Mouse (Mus musculus): ENCODE data around the gene Map3k14. TPM values are rescaled to one million over a fixed set of nuclear protein-coding genes. Genes with fewer than 3 reads are reported as not detected.
"Not testable (repeated sequence)": the region's sequence is repeated elsewhere in the genome, so short reads cannot be mapped to it uniquely, and the experiment has no call there.

The Map3k14 gene
- polyA plus RNA-seq, 1 experiment from 2014 or later: 3.6 TPM

GRCm38 (mm10) chr11:103292890-103293287 lies 25.6 kb upstream of the Map3k14 start:
- Histone ChIP-seq H3K4me3 (replicated peaks) (no peak overlapping the region), H3K27ac (no peak overlapping the region), H3K9me3 (no peaks in the 10 kb centered on the region), H3K27me3 (replicated peaks) (no peaks in the 10 kb centered on the region), H3K4me1 (replicated peaks) (peaks cover 5% of the 10 kb centered on the region; the same call in 1 of the 2 replicates), H3K4me2 (replicated peaks) (no peak overlapping the region), H3K36me3 (no peaks in the 10 kb centered on the region), H3K9ac (no peak overlapping the region)
- 90% methylated on average over 5 of the region's 5 CpGs for WGBS
- no peak for ATAC-seq

GRCm38 (mm10) chr11:103292152-103292889 lies 25.0 kb upstream of the Map3k14 start:
- no peaks in the 10 kb centered on the region for H3K36me3 ChIP-seq

GRCm38 (mm10) chr11:103290841-103291240 lies 23.6 kb upstream of the Map3k14 start:
- H3K4me1 ChIP-seq (replicated peaks); ATAC-seq; H3K4me2 ChIP-seq (replicated peaks); H3K27me3 ChIP-seq (replicated peaks); H3K9me3 ChIP-seq; H3K27ac ChIP-seq; H3K9ac ChIP-seq; H3K4me3 ChIP-seq (replicated peaks); H3K36me3 ChIP-seq: not testable (repeated sequence)
- 90% methylated on average over 7 of the region's 7 CpGs for WGBS

More at GRCm38 (mm10) chr11:103292152-103292889, 25.0 kb upstream of the Map3k14 start:
- no peak overlapping the region for H3K4me3 ChIP-seq (replicated peaks)
- no peak overlapping the region for H3K9ac ChIP-seq
- H3K4me1 ChIP-seq (replicated peaks): peaks cover 5% of the 10 kb centered on the region; the same call in 1 of the 2 replicates
- H3K27me3 ChIP-seq (replicated peaks): no peaks in the 10 kb centered on the region
- no peak overlapping the region for H3K4me2 ChIP-seq (replicated peaks)
- H3K27ac ChIP-seq: no peak overlapping the region
- 14% methylated on average over 14 of the region's 14 CpGs for WGBS
- H3K9me3 ChIP-seq: no peaks in the 10 kb centered on the region
- no peak for ATAC-seq

GRCm38 (mm10) chr11:103288291-103288963 lies 21.2 kb upstream of the Map3k14 start:
- Histone ChIP-seq H3K4me2 (replicated peaks) (no peak overlapping the region), H3K27me3 (replicated peaks) (no peaks in the 10 kb centered on the region), H3K27ac (no peak overlapping the region), H3K9me3 (no peaks in the 10 kb centered on the region), H3K36me3 (no peaks in the 10 kb centered on the region), H3K4me1 (replicated peaks) (peaks cover 7% of the 10 kb centered on the region), H3K4me3 (replicated peaks) (no peak overlapping the region), H3K9ac (no peak overlapping the region)
- WGBS: 59% methylated on average over 16 of the region's 16 CpGs
- no peak for ATAC-seq

GRCm38 (mm10) chr11:103286910-103287309 lies 19.6 kb upstream of the Map3k14 start:
- WGBS: 95% methylated on average over 5 of the region's 5 CpGs
- H3K36me3 ChIP-seq: no peaks in the 10 kb centered on the region
- H3K9me3 ChIP-seq: no peaks in the 10 kb centered on the region
- H3K4me3 ChIP-seq (replicated peaks): no peak overlapping the region
- ATAC-seq: no peak
- H3K4me2 ChIP-seq (replicated peaks): no peak overlapping the region
- H3K9ac ChIP-seq: no peak overlapping the region
- H3K27ac ChIP-seq: no peak overlapping the region
- H3K4me1 ChIP-seq (replicated peaks): peaks cover 3% of the 10 kb centered on the region; the same call in 1 of the 2 replicates
- no peaks in the 10 kb centered on the region for H3K27me3 ChIP-seq (replicated peaks)

GRCm38 (mm10) chr11:103285951-103286350 lies 18.7 kb upstream of the Map3k14 start:
- ATAC-seq: peak; percentile 31

GRCm38 (mm10) chr11:103285276-103285675 lies 18.0 kb upstream of the Map3k14 start:
- WGBS: 77% methylated on average over 10 of the region's 10 CpGs
- H3K36me3 ChIP-seq: no peaks in the 10 kb centered on the region
- peaks cover 3% of the 10 kb centered on the region; the same call in 1 of the 2 replicates for H3K4me1 ChIP-seq (replicated peaks)
- H3K9me3 ChIP-seq: no peaks in the 10 kb centered on the region
- no peak overlapping the region for H3K9ac ChIP-seq
- H3K27me3 ChIP-seq (replicated peaks): no peaks in the 10 kb centered on the region
- H3K4me2 ChIP-seq (replicated peaks): no peak overlapping the region
- H3K4me3 ChIP-seq (replicated peaks): no peak overlapping the region
- no peak overlapping the region for H3K27ac ChIP-seq
- no peak for ATAC-seq

More at GRCm38 (mm10) chr11:103285951-103286350, 18.7 kb upstream of the Map3k14 start:
- Histone ChIP-seq H3K9me3 (no peaks in the 10 kb centered on the region), H3K4me2 (replicated peaks) (no peak overlapping the region), H3K27me3 (replicated peaks) (no peaks in the 10 kb centered on the region), H3K27ac (0 out of 2 replicates have a peak overlapping the region, but pooled peaks have one; percentile 48), H3K4me3 (replicated peaks) (no peak overlapping the region), H3K9ac (no peak overlapping the region), H3K4me1 (replicated peaks) (peaks cover 3% of the 10 kb centered on the region; the same call in 1 of the 2 replicates), H3K36me3 (no peaks in the 10 kb centered on the region)
- 32% methylated on average over 6 of the region's 6 CpGs for WGBS

- no peaks in the 10 kb centered on the region for H3K9me3 ChIP-seq
- H3K36me3 ChIP-seq: no peaks in the 10 kb centered on the region
- no peak for ATAC-seq
- H3K9ac ChIP-seq: no peak overlapping the region
- peaks cover 3% of the 10 kb centered on the region; the same call in 1 of the 2 replicates for H3K4me1 ChIP-seq (replicated peaks)
- H3K4me2 ChIP-seq (replicated peaks): no peak overlapping the region
- H3K4me3 ChIP-seq (replicated peaks): no peak overlapping the region
- 59% methylated on average over 7 of the region's 7 CpGs for WGBS
- H3K27ac ChIP-seq: no peak overlapping the region
- H3K27me3 ChIP-seq (replicated peaks): no peaks in the 10 kb centered on the region
These were observed 14.5 kb upstream of the Map3k14 start for GRCm38 (mm10) chr11:103281784-103282183.

GRCm38 (mm10) chr11:103276450-103276849 lies 9.2 kb upstream of the Map3k14 start:
- Histone ChIP-seq H3K27me3 (replicated peaks) (no peaks in the 10 kb centered on the region), H3K9ac (no peak overlapping the region), H3K9me3 (no peaks in the 10 kb centered on the region), H3K36me3 (no peaks in the 10 kb centered on the region), H3K4me1 (replicated peaks) (no peaks in the 10 kb centered on the region), H3K4me2 (replicated peaks) (no peak overlapping the region), H3K27ac (no peak overlapping the region), H3K4me3 (replicated peaks) (no peak overlapping the region)
- no peak for ATAC-seq
- 94% methylated on average over 8 of the region's 8 CpGs for WGBS

GRCm38 (mm10) chr11:103272888-103273287 lies 5.6 kb upstream of the Map3k14 start:
- no peak overlapping the region for H3K4me3 ChIP-seq (replicated peaks)
- H3K36me3 ChIP-seq: no peaks in the 10 kb centered on the region
- H3K9ac ChIP-seq: no peak overlapping the region
- WGBS: 80% methylated on average over 3 of the region's 3 CpGs
- H3K9me3 ChIP-seq: no peaks in the 10 kb centered on the region
- no peak for ATAC-seq
- no peak overlapping the region for H3K4me2 ChIP-seq (replicated peaks)
- H3K27me3 ChIP-seq (replicated peaks): no peaks in the 10 kb centered on the region
- peaks cover 3% of the 10 kb centered on the region; the same call in 1 of the 2 replicates for H3K4me1 ChIP-seq (replicated peaks)
- no peak overlapping the region for H3K27ac ChIP-seq

GRCm38 (mm10) chr11:103271979-103272378 lies 4.7 kb upstream of the Map3k14 start:
- WGBS: 68% methylated on average over 6 of the region's 6 CpGs
- no peak overlapping the region for H3K4me3 ChIP-seq (replicated peaks)
- no peaks in the 10 kb centered on the region for H3K27me3 ChIP-seq (replicated peaks)
- no peak overlapping the region for H3K27ac ChIP-seq
- H3K9me3 ChIP-seq: no peaks in the 10 kb centered on the region
- H3K4me1 ChIP-seq (replicated peaks): peaks cover 3% of the 10 kb centered on the region; the same call in 1 of the 2 replicates
- H3K36me3 ChIP-seq: no peaks in the 10 kb centered on the region
- no peak for ATAC-seq
- H3K4me2 ChIP-seq (replicated peaks): no peak overlapping the region
- H3K9ac ChIP-seq: no peak overlapping the region

GRCm38 (mm10) chr11:103269426-103269825 lies 2.2 kb upstream of the Map3k14 start:
- no peak for ATAC-seq
- Histone ChIP-seq H3K4me2 (replicated peaks) (no peak overlapping the region), H3K9ac (no peak overlapping the region), H3K9me3 (no peaks in the 10 kb centered on the region), H3K4me3 (replicated peaks) (no peak overlapping the region), H3K27me3 (replicated peaks) (no peaks in the 10 kb centered on the region), H3K4me1 (replicated peaks) (peaks cover 13% of the 10 kb centered on the region), H3K36me3 (no peaks in the 10 kb centered on the region), H3K27ac (no peak overlapping the region)
- WGBS: 70% methylated on average over 5 of the region's 5 CpGs
